Mouse (Mus musculus) testis, adult 2 months (tissue): ENCODE results near the gene Nsmce1.

ENCODE experiments used
- CTCF ChIP-seq: fragments of 200-500 bp; IDR thresholded peaks from 2 replicates; pipeline ENCODE4 v1.5.1; 2012; ENCODE audit warnings: low read depth, mild to moderate bottlenecking, inconsistent platforms, low read length, moderate library complexity; ENCODE audit not compliant: control insufficient read depth, insufficient read depth, insufficient replicate concordance
- POLR2A ChIP-seq: fragments of 200-500 bp; IDR thresholded peaks from 2 replicates; pipeline ENCODE4 v1.6.1; 2012; ENCODE audit warnings: low read depth, mild to moderate bottlenecking, inconsistent platforms, low read length, moderate library complexity; ENCODE audit not compliant: control insufficient read depth

DNA sequence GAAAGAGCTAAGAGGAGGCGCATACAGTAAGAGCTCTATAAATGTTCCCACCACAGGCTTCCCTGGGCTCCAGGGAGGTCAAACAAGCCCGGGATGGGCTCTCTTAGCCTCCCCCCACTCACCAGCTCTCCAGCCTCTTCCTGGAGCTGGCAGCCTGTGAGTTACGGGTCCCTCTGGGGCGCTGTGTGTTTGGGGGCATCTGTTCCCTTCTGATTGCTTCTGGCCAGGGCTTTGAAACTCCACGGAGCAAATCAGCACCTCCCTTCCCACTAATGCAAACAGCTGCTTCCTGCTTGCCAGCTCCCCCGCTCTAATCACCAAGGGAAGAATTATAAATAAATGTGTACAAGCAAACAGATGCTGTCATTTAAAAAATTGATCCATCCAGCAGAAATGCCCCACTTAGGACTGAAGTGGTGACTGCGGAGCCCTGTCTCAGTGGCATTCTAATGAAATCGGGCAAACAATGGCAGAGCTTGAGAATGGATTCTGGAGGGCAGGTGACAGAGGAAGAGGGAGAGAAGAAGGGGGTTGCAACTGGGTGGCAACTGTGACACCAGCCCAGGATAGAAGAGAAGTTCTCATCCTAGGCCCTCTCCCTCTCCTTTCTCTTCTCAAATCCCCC, 56.6 kb downstream of the Nsmce1 start:
- TF ChIP-seq CTCF (no peak), POLR2A (no peak)
